Mouse (Mus musculus): ENCODE data around the gene Taf12. TPM values are rescaled to one million over a fixed set of nuclear protein-coding genes. Genes with fewer than 3 reads are reported as not detected.
A peak's percentile ranks its signal among the peaks of the same experiment; 100 is the strongest.

Taf12 gene
- 10 to 100 TPM; 26.3 to 37.4 TPM for total RNA-seq (2021)
- long read RNA-seq, experiment 1, transcript Taf12-201 (6 exons, 3,787 nt), result major isoform, 51 of 58 reads
- long read RNA-seq, experiment 1, partial matches to known transcripts, result 2 of 58 reads
- long read RNA-seq, experiment 1, other reads (novel, unspliced or antisense), result 5 of 58 reads
- long read RNA-seq, experiment 2, transcript Taf12-201 (6 exons, 3,787 nt), result major isoform, 9 of 13 reads
- long read RNA-seq, experiment 2, partial matches to known transcripts, result 1 of 13 reads
- long read RNA-seq, experiment 2, other reads (novel, unspliced or antisense), result 3 of 13 reads

DNA sequence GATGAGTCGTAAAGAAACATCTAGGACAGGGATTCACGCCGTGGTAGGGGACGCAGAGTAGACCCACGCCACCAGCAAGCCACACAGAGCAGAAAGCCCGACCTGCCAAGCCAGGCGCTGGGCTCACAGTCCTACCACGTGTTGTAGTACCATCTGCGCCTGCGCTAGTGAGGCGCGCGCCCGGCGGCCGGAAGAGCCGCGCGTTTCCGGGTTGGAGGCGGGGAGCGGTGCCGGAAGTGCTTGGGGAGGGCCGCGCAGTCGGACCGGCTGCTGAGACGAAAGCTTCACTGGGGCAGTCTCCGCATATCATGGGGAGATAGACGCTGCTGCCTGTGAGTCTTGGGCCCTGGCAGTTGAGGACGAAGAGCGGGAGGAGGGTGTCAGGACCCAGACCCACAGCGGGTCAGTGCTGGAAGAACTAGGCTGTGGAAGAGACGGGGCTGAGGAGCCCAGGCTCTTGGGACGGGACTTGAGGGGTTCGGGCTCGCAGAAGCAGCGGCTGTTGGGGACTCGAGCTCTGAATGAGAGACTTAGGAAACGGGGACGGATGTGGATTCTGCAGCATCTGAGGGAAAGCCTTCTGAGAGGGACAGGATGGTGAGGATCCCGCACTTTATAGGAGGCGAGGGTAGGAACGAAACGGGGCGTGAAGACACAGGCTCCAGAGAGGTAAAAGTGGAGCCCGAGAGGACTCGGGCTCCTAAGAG is at the start of gene Taf12:
Gene Taf12, plus strand, starts transcription at position 220 of the 707 bp plus-strand sequence.
- peak; percentile 93 to 94 for DNase-seq

DNA sequence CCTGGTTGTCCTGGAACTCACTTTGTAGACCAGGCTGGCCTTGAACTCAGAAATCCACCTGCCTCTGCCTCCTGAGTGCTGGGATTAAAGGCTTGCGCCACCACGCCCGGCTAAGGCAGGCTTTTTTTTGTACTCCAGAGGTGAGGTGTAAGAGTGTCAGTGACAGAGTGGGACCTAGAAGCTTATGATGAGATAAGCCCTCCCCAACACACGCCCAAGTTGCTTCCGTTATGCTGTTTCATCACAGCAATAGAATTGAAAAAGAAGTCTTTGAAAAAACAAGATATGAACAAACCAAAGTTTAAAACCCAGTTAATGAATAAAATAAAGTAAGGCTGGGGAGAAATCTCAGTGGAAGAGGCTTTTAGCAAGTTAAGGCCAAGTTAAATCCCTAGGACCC is 43.8 kb upstream of the Taf12 start:
- no peak for DNase-seq

DNA sequence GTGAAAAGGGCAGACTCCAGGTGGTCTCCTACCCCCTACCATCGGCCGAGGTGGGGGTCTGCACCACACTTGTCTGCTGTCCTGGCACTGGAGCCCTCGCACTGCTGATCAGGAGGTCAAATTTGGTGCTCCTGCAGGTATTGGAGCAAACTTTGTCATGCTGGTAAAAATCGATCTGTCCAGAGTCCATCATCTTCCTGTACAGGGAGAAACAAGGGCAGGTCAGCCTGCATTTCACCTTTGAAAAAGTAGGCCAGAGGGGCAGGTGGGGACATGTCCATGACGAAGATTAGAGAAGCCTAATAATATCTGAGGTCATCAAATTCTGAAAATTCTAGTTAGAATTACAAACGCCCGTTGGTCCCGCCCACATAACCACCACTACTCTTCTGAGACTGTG is 39.5 kb upstream of the Taf12 start:
- DNase-seq, result no peak

DNA sequence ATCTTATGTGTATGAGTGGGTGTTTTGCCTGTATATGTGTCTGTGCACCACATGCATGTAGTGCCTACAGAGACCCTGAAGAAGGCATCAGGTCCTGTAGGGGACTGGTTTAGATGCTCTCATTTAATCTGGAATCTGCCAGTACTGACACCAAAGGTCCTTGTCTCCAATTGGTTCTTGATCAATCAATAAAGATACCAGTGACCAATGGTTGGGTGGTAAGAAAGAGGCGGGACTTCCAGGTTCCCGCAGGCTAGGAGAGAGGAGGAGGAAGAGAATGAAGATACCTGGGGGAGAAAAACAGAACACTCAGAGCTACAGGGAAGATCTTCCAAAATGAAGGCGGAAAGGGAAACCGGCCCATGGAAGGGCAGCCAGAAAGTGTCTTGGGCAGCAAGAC is 35.8 kb upstream of the Taf12 start:
- no peak for DNase-seq

DNA sequence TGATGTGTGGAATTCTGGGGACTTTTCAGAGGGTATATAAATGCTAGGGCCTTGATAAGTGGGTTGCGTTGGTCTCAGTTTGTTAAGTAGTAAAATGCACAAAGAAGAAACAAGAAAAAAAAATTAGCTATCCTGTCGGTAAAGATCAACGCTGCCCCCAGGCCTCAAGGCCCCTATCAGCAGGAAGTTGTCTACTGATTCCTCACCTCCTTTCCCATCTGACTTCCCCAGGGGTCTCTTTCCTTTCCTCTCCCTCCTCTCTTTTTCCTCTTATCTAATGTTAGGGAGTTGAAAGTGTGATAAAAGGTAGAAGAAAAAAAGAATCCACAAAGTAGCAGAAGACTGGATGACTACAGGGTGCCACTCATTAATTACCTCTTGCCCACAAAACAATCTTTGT is 33.8 kb upstream of the Taf12 start:
- no peak for DNase-seq

DNA sequence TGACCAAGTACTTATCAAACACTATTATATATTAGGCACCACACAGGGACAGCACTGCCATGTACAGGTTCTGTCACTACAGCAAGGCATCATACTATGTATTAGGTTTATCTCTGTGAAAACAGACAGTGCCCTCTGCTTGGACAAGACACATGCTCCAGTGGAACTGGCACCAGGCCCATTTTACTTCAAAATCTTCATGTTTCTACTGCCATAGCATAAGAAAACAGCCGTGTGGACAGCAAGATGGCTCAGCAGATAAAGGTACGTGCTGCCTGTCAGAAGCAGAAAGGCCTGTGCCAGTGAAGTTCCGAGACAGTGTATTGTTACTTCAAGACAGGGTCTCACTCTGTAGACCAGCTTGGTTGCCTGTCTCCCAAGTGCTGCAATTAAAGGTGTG is 33.0 kb upstream of the Taf12 start:
- no peak for DNase-seq

DNA sequence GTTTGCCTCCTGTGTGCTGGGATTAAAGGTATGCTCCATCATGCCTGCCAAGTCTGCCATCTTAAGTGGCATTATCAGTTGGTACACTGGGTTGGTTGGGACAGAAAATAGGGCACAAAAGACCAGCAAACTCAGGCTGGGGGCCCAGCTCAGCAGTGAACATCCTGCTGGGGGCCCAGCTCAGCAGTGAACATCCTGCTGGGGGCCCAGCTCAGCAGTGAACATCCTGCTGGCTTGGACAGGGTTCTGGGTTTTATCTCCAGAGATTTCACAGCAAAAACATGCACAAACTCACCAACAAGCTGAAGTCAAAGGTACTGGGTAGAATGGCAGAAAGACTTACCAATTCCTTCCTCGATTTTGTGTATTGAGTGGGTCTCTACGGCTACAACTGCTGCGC is 28.5 kb upstream of the Taf12 start:
- no peak for DNase-seq

DNA sequence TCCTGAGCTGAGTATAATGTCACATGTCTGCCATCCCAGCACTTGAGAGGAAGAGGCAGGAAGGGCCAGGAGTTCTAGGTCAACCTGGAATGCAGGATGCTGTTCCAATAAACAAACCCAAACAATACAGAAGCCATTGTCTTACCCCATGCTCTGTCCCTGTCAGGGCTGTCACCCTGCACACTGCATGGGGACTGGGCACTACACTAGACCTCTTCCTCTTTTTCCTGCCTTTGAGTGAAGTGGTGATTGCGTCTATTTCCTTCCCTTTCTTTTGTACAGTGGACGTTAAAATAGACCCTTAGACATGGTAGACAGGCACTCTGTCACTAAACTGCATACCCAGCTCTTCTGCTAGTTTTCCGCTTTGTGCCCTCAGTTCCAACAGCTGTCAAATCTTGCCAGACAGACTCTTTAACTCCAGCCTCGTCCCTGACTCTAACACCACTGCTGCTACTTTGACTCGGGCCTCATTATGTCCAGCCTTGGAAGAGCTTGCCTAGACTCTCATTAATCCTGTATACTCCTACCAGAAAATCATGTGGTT is 26.7 kb upstream of the Taf12 start:
- DNase-seq, result no peak

DNA sequence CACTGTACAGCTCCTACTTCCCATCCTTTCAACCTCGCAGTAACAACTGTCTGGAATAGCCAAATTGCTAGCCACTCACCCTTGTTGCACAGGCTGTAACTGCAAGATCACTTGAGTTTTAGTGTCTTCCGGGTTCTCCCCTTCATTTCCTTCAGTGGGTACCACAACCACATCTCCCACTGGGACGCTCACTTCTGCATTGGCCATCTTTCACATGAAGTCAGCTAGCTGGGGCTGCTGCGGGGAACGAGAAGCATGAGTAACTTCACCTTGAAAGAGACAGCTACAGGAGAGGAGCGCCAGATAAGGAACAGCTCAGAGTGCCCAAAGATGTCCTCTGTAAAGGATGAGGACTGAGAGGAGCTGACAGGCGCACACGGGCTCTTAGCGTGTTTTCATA is 22.6 kb upstream of the Taf12 start:
- peak; percentile 40 to 49 for DNase-seq

DNA sequence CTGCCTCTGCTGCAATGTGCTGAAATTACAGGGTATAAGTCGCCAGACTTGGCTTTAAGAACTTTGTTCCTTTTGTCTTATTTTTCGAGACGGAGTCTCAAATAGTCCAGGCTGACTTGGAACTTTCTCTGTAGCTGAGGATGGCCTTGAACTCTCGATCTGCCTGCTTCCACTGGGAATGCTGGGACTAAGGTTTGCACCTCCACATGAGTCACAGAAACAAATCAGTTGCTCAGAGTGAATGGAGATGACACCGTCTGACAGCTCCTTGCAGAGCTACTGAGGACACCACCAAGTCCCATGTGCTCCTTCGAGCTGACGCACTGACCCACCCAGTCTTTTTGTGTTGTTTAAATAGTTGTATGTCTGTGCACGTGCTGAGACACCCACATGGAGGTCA is 21.0 kb upstream of the Taf12 start:
- DNase-seq, result peak; percentile 39 to 40

DNA sequence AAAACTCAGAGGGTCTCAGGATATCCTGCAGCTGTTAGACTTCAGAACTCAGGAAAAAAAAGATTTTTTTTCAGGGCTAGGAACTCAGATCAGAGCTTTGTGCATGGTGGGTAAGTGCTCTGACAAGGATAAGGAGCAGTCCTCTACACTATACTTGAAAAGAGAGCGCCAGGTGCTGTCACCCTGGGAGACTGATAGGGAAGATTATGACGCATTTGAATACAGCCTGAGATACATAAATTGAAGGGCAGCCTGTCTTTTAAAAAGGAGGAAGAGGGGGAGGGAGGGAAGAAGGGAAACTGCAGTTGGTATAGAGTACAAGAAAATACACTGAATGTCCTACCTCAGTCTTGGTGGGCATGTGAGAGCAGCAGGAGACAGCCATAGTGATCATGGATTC is 20.6 kb upstream of the Taf12 start:
- DNase-seq, result no peak

DNA sequence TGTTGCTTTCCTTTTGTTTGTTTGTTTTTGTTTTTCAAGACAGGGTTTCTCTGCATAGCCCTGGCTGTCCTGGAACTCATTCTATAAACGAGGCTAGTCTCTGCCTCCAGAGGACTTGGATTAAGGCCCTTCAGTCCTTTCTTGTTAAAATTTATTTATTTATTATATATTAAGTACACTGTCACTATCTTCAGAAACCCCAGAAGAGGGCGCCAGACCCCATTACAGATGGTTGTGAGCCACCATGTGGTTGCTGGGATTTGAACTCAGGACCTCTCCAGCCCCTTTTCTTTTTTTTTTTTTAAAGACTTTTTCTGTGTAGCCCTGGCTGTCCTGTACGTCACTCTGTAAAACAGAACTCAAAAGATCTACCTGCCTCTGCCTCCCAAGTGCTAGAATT is 19.2 kb upstream of the Taf12 start:
- DNase-seq, result no peak

DNA sequence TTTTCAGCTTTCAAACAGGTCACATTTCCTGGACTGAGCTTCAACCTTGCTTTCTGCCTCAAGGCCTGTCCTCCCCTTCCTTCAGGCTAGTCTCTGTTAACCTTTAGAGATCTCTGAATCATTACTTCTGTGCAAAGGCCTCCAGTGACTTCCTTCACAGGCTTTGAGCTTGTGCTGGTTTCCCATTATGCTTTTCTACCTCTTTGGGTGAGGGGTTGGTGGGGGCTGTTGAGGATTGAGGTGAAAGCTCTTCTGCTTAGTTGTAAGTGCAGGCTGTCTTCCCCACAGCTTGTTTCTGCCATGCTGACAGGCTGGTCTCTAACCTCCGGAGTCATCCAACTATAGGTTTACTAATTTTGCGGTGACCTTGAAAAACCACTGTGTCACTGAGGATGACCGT is 17.8 kb upstream of the Taf12 start:
- no peak for DNase-seq

DNA sequence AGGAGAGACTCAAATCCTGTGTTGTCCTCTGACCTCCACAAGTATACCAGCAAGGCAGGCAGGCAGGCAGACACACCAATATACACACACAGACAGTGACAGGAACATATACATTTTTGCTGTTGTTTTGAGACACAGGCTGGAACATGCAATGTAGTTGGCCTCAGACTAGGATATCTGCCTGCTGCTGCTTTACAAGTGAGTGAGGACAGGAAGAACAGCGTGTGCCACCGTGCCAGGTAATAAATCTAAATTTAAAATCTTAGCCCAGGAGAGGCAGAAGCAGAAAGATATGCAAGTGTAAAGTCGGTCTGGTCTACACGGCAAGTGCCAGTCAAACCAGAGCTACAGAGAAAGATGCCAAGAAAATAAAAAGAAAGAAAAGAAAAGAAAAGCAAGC is 14.9 kb upstream of the Taf12 start:
- DNase-seq, result no peak

DNA sequence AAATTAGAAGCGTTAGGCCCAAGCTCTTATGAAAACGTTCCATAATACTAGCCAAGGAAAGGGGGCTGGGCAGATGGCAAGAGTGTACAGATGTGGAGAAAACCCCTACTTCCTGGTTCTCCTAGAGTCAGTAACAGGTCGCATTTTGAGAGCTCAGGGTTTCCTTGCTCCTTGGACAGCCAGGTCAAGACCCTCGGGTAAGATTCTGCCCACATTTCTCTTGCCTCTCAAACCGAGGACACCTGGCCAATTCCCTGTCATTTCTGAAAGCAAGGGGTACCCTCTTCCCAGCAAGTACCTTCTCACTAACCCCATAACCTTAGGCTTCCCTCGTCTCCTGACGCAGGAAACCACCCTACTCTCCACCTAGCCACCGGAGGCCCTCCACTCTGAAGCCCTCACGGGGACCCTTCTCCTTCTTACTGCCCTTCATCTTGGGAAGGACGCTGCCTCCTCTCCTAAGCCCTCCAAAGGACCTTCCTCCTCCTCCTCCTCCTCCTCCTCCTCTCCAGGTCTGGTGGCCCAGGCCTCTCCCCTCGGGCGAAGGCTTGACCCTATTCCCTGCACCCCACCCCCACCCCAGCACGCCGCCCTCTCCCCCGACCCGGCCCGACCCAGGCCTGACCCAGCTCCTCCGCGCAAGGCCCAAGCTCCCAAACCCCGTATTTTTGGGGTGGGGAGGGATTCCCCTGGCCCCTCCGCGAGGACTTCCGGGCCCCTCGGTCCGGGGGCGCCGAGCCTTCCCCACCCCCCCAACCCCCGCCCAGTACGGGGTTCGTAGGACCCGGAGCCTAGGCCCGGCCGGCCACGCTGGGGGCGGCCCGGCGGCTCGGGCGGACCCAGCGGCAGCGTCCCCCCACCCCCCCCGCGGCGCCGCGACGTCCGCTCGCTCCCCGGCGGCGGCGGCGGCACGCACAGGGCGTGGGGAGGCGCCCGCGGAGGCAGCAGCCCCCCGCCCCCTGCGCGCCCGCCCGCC is 13.5 kb upstream of the Taf12 start:
- peak; percentile 43 to 83 for DNase-seq

DNA sequence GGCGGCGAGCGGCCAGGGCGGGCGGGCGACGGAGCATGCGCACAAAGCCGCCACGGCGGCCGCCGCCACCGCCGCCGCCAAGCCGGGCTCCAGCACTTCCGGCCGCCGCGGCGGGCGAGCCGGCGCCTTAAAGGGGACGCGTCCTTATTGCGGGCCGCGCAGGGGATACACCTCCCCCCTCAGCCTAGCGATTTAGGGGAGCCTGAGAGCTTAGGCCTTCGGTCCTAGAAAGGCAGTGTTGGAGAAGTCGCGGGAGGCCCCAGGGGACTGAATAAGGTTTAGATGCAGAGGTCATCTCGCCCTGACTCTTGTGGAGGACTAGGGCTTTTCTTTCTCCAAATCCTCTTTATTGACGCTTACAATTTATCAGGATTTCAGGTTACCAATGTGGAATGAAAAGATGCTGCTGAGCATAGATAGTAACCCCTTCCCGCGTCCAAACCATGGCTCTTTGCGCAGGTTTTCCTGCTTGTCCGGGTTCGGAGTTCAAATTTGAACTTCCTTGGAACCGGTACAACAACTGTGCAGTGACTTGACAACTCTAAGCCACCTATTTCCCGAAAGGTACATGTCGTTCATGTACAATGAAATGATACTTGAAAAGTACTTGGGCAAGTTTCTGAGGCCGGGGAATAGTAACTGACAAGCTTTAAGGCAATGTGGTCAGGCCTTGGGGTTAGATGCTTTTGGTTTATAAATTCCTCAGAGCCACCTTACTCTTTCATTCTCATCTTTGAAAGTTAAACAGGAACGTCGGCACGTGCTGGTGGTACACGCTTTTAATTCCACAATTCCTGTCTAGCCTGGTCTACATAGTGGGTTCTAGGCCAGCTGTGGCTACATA is 12.4 kb upstream of the Taf12 start, which contains the start of gene Gmeb1:
Gene Gmeb1, minus strand, starts transcription at position 89 of the 844 bp plus-strand sequence.
- peak; percentile 79 to 90 for DNase-seq

DNA sequence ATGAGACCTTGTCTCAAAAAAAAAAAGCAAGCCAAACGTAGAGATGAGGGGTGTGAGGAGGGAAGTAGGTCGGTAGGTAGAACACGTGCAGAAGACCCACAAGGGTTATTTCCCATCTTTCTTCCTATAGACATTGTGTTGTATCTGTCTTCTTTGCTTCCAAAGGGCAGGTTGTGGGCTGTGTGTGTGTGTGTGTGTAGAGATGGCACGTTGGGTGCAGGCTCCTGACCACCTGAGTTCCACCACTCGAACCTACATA is 11.9 kb upstream of the Taf12 start:
- no peak for DNase-seq

DNA sequence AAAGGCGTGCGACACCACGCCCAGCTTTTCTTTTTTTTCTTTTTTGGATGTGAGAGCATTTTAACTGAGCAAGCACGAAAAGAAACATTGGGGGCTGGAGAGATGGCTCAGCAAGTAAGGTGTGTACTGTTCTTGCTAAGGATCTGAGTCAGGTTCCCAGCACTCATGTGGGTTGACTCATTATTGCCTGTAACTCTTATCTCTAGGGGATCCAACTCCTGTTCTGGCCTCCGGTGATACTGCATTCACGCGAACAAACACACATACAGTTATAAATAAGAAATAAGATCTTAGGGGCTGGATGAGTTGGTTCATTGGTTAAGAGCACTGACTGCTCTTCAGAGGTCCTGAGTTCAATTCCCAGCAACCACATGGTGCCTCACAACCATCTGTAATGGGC is 10.9 kb upstream of the Taf12 start:
- DNase-seq, result no peak

DNA sequence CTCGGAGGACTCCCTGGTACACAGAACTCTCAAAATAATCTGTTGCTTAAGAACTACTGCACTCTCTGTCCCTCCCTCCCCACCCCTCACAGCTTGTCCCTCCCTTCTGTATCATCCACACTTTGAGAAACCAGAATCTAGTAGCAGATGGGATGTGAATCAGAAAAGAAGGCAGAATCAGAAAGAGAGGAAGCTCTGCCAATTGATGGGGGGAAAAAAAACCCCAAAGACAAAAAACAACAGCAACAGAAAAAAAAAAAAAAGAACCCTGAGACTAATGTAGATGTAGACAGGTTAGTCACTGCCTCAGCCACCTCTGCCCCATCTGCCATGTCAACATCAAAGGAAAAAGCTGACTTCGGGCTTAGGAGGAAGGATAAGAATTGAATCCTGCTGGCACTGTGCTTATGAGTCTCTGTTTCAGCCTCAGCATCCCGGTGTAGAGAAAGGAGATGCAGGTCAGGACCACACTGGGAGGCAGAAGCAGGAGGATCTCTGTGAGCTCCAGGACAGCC is 7.3 kb upstream of the Taf12 start:
- no peak for DNase-seq

DNA sequence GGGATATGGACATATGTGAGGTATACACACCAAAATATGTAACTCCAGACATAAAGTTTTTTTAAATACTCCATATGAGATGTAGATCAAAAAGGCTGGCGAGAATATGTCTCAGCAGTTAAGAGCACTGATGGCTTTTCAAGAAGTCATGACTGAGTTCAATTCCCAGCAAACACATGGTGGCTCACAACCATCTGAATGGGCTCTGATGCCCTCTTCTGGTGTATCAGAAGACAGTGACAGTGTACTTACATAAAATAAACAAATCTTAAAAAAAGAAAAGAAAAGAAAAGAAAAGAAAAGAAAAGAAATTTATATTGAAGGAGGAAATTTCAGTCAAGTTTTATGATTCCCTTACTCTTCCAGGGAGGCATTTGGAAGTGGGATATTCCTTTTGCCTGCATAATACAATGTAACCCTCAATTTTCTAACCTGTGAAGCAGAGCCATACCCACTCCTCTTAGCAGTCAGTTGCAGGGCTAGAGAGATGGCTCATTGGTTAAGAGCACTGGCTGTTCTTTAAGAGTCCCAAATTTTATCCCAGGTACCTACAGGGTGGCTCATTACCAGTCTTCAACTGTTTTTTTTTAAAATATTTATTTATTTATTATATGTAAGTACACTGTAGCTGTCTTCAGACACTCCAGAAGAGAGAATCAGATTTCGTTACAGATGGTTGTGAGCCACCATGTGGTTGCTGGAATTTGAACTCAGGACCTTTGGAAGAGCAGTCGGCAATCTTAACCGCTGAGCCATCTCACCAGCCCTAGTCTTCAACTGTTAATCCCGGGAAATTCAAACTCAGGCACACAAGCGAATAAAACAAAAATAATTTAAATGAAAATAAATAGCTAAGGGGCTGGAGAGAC is 5.1 kb upstream of the Taf12 start:
- DNase-seq, result no peak

All from adrenal gland, postnatal 36 days (tissue).